Mouse (Mus musculus) neural tube, embryonic 12.5 days (tissue): ENCODE measurements at regions not wholly inside any gene's neighbourhood (a gene's known extent, or its start where the extent isn't known, plus 50 kb on each side); places are given as distances from the start of the nearest gene placed in this dataset.

ENCODE experiments used
- ATAC-seq: fragments of 200-750 bp; cut with Nextera tagmentation; 2 replicates; pipeline ENCODE4 v1.8.0; 2017; ENCODE audit warnings: low read depth, mild to moderate bottlenecking, moderate TSS enrichment, moderate library complexity; ENCODE audit not compliant: low FRiP score
- H3K27ac ChIP-seq: fragments of 300-500 bp; sonication (generic); 2 replicates; pipeline ENCODE4 v1.5.1; 2016
- H3K27me3 ChIP-seq: fragments of 300-500 bp; sonication (generic); replicated peaks from 2 replicates; pipeline ENCODE4 v1.6.1; 2016; ENCODE audit warnings: mild to moderate bottlenecking
- H3K36me3 ChIP-seq: fragments of 300-500 bp; sonication (generic); 2 replicates; pipeline ENCODE4 v1.6.1; 2016; ENCODE audit warnings: mild to moderate bottlenecking
- H3K4me1 ChIP-seq: fragments of 300-500 bp; sonication (generic); 2 replicates; pipeline ENCODE4 v1.6.1; 2016
- H3K4me2 ChIP-seq: fragments of 300-500 bp; sonication (generic); replicated peaks from 2 replicates; pipeline ENCODE4 v1.6.1; 2016; ENCODE audit warnings: mild to moderate bottlenecking
- H3K4me3 ChIP-seq: fragments of 300-500 bp; sonication (generic); 2 replicates; pipeline ENCODE4 v1.5.1; 2016
- H3K9ac ChIP-seq: fragments of 300-500 bp; sonication (generic); 2 replicates; pipeline ENCODE4 v1.6.1; 2016; ENCODE audit warnings: mild to moderate bottlenecking
- H3K9me3 ChIP-seq: fragments of 300-500 bp; sonication (generic); 2 replicates; pipeline ENCODE4 v1.6.1; 2016; ENCODE audit warnings: mild to moderate bottlenecking
- WGBS: fragments of 180-500 bp; shearing (Covaris S2); methylation state at CpG from one replicate; pipeline ENCODE4 v1.1.7; 2016; 5-methylcytosine and 5-hydroxymethylcytosine counted together

DNA sequence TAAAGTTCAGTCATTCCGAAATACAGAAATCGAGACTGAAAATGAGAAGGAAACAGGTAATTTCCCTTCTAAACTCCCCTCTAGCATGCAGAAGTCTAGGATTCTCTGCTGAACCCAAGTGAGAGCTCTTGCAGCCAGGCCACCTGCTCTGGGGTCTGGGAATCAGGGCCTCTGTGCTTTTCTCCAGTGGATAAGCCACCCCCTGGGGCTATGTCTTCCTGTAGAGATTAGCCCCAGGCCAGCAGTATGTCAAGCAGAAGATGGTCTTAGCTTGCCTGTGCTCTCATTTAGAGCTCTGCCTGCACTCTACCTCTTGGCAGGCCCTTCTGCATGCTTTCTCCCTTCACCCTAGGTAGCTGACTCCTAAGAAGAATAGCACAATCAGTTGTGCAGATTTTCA is 56.2 kb upstream of the Gramd1b start:
- Histone ChIP-seq H3K9ac (no peak overlapping the region), H3K4me3 (no peak overlapping the region), H3K4me2 (no peak overlapping the region), H3K27me3 (no peaks in the 10 kb centered on the region), H3K36me3 (no peaks in the 10 kb centered on the region), H3K27ac (no peak overlapping the region), H3K9me3 (no peaks in the 10 kb centered on the region), H3K4me1 (no peaks in the 10 kb centered on the region)
- 84% methylated on average over 2 of the region's 2 CpGs for WGBS
- no peak for ATAC-seq

DNA sequence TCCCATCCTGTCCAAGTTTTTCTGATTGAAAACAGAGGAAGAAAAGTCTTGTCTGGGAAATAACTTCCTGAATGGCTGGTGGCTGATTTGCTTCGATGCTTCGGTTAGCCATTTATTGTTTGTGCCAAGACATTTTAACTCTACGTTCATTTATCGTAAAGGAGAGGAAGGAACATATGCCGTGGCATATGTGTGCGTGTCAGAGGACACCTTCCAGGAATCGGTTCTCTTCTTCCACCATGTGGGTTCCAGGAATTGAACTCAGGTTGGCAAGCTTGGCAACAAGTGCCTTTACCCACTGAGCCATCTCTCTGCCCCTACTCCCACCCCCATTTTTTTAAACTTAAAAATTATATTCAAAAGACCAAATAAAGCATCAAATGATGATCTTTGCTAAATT is 55.4 kb upstream of the Gramd1b start:
- ATAC-seq, result no peak

DNA sequence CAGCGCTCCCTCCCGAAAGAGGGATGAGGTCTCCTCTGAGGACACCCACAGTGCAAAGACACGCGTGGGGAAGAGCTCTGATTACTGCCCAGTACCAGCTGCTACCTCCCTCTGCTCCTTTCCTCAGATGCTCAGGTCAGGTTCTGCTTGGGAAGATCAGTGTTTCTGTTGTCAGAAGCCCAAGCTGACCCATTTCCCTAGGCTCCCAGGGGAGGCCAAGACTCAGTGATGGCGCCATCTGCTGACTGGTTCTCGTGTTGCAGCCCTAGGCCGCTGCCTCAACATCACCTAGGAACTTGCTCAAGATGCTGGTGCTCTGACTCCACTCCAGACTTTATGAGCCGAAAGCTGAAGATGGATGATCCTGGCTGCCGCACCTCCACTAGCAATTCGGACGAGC is 52.4 kb upstream of the Gramd1b start:
- Histone ChIP-seq H3K9ac (no peak overlapping the region), H3K4me2 (no peak overlapping the region), H3K36me3 (no peaks in the 10 kb centered on the region), H3K4me1 (no peaks in the 10 kb centered on the region), H3K4me3 (no peak overlapping the region), H3K27me3 (no peaks in the 10 kb centered on the region), H3K9me3 (no peaks in the 10 kb centered on the region), H3K27ac (no peak overlapping the region)
- WGBS, result 53% methylated on average over 11 of the region's 11 CpGs
- ATAC-seq, result no peak

More for the DNA sequence above, 55.4 kb upstream of the Gramd1b start:
- Histone ChIP-seq H3K9ac (no peak overlapping the region), H3K27me3 (no peaks in the 10 kb centered on the region), H3K27ac (no peak overlapping the region), H3K36me3 (no peaks in the 10 kb centered on the region), H3K4me3 (no peak overlapping the region), H3K4me1 (no peaks in the 10 kb centered on the region), H3K9me3 (no peaks in the 10 kb centered on the region), H3K4me2 (no peak overlapping the region)
- 89% methylated on average over 7 of the region's 7 CpGs for WGBS

GRCm38 (mm10) chr9:40581854-40582253 is 50.7 kb upstream of the Gramd1b start:
- ATAC-seq, result no peak
- Histone ChIP-seq H3K27me3 (no peaks in the 10 kb centered on the region), H3K4me3 (no peak overlapping the region), H3K9me3 (no peaks in the 10 kb centered on the region), H3K4me2 (no peak overlapping the region), H3K27ac (no peak overlapping the region), H3K9ac (no peak overlapping the region), H3K4me1 (no peaks in the 10 kb centered on the region), H3K36me3 (no peaks in the 10 kb centered on the region)
- WGBS, result 76% methylated on average over 2 of the region's 2 CpGs
